Mouse (Mus musculus) midbrain, embryonic 10.5 days (tissue): ENCODE measurements at regions not wholly inside any gene's neighbourhood (a gene's known extent, or its start where the extent isn't known, plus 50 kb on each side); places are given as distances from the start of the nearest gene placed in this dataset.

Experiments
- DNase-seq: peaks from one replicate; pipeline ENCODE4 v3.0.0-alpha.2; 2017; ENCODE audit warnings: low spot score
- H3K27ac ChIP-seq: fragments of 300-500 bp; sonication (generic); replicated peaks from 2 replicates; pipeline ENCODE4 v1.5.1; 2016; ENCODE audit warnings: mild to moderate bottlenecking
- H3K27me3 ChIP-seq: fragments of 300-500 bp; sonication (generic); 2 replicates; pipeline ENCODE4 v1.6.1; 2016; ENCODE audit warnings: low read depth, mild to moderate bottlenecking; ENCODE audit not compliant: poor library complexity, severe bottlenecking
- H3K36me3 ChIP-seq: fragments of 300-500 bp; sonication (generic); 2 replicates; pipeline ENCODE4 v1.6.1; 2016; ENCODE audit warnings: mild to moderate bottlenecking, moderate library complexity
- H3K4me1 ChIP-seq: fragments of 300-500 bp; sonication (generic); 2 replicates; pipeline ENCODE4 v1.6.1; 2016
- H3K4me3 ChIP-seq: fragments of 300-500 bp; sonication (generic); 2 replicates; pipeline ENCODE4 v1.5.1; 2016; ENCODE audit warnings: mild to moderate bottlenecking, moderate library complexity
- H3K9me3 ChIP-seq: fragments of 300-500 bp; sonication (generic); replicated peaks from 2 replicates; pipeline ENCODE4 v1.6.1; 2016; ENCODE audit warnings: mild to moderate bottlenecking
- WGBS: fragments of 180-500 bp; shearing (Covaris S2); methylation state at CpG from one replicate; pipeline ENCODE4 v1.1.7; 2016; 5-methylcytosine and 5-hydroxymethylcytosine counted together

GRCm38 (mm10) chr6:88964071-88964470 lies 62.0 kb downstream of the Tpra1 start:
- peaks cover 81% of the 10 kb centered on the region for H3K4me1 ChIP-seq
- DNase-seq, result no peak
- H3K27ac ChIP-seq, result peak overlapping the region; percentile 46; the same call in 1 of the 2 replicates
- no peaks in the 10 kb centered on the region for H3K9me3 ChIP-seq
- WGBS, result 83% methylated on average over 7 of the region's 7 CpGs
- H3K27me3 ChIP-seq, result peaks cover 37% of the 10 kb centered on the region
- no peak overlapping the region for H3K4me3 ChIP-seq
- no peaks in the 10 kb centered on the region for H3K36me3 ChIP-seq

GRCm38 (mm10) chr6:88964911-88965310 lies 62.9 kb downstream of the Tpra1 start:
- Histone ChIP-seq H3K36me3 (no peaks in the 10 kb centered on the region), H3K27ac (peak overlapping the region; percentile 79), H3K4me3 (no peak overlapping the region), H3K27me3 (peaks cover 37% of the 10 kb centered on the region), H3K9me3 (no peaks in the 10 kb centered on the region), H3K4me1 (peaks cover 82% of the 10 kb centered on the region)
- no peak for DNase-seq
- WGBS, result 89% methylated on average over 6 of the region's 6 CpGs

- no peaks in the 10 kb centered on the region for H3K9me3 ChIP-seq
- H3K4me3 ChIP-seq, result peak overlapping the region; percentile 1; the same call in 1 of the 2 replicates
- H3K4me1 ChIP-seq, result peaks cover 82% of the 10 kb centered on the region
These were observed 63.5 kb downstream of the Tpra1 start for GRCm38 (mm10) chr6:88965361-88966226.

GRCm38 (mm10) chr6:88966501-88966900 lies 64.5 kb downstream of the Tpra1 start:
- Histone ChIP-seq H3K27me3 (peaks cover 30% of the 10 kb centered on the region), H3K36me3 (no peaks in the 10 kb centered on the region), H3K9me3 (no peaks in the 10 kb centered on the region), H3K27ac (peak overlapping the region; percentile 79; the same call in 1 of the 2 replicates), H3K4me3 (no peak overlapping the region), H3K4me1 (peaks cover 82% of the 10 kb centered on the region)
- 86% methylated on average over 4 of the region's 4 CpGs for WGBS
- DNase-seq, result no peak

More at GRCm38 (mm10) chr6:88965361-88966226, 63.5 kb downstream of the Tpra1 start:
- H3K36me3 ChIP-seq, result no peaks in the 10 kb centered on the region
- DNase-seq, result no peak
- peak overlapping the region; percentile 79 for H3K27ac ChIP-seq
- WGBS, result 48% methylated on average over 19 of the region's 19 CpGs
- H3K27me3 ChIP-seq, result peaks cover 37% of the 10 kb centered on the region

GRCm38 (mm10) chr6:88968842-88969241 lies 66.8 kb downstream of the Tpra1 start:
- DNase-seq, result no peak
- Histone ChIP-seq H3K27me3 (peaks cover 47% of the 10 kb centered on the region), H3K9me3 (no peaks in the 10 kb centered on the region), H3K4me1 (peaks cover 89% of the 10 kb centered on the region), H3K4me3 (no peak overlapping the region), H3K36me3 (no peaks in the 10 kb centered on the region), H3K27ac (peak overlapping the region; percentile 66)
- 40% methylated on average over 4 of the region's 4 CpGs for WGBS

GRCm38 (mm10) chr6:88971729-88972128 lies 69.7 kb downstream of the Tpra1 start:
- H3K4me3 ChIP-seq, result no peak overlapping the region
- H3K36me3 ChIP-seq, result no peaks in the 10 kb centered on the region
- no peaks in the 10 kb centered on the region for H3K9me3 ChIP-seq
- peak; percentile 55 for DNase-seq
- WGBS, result 8% methylated on average over 9 of the region's 9 CpGs
- H3K4me1 ChIP-seq, result peaks cover 95% of the 10 kb centered on the region
- H3K27ac ChIP-seq, result peak overlapping the region; percentile 66
- peaks cover 38% of the 10 kb centered on the region for H3K27me3 ChIP-seq

- no peaks in the 10 kb centered on the region for H3K9me3 ChIP-seq
- H3K27me3 ChIP-seq, result peaks cover 48% of the 10 kb centered on the region
- WGBS, result 18% methylated on average over 7 of the region's 7 CpGs
- peaks cover 100% of the 10 kb centered on the region for H3K4me1 ChIP-seq
- peak overlapping the region; percentile 72 for H3K27ac ChIP-seq
- no peak overlapping the region for H3K4me3 ChIP-seq
- DNase-seq, result no peak
- H3K36me3 ChIP-seq, result no peaks in the 10 kb centered on the region
These were observed 72.4 kb downstream of the Tpra1 start for GRCm38 (mm10) chr6:88974457-88974856.

- 7% methylated on average over 13 of the region's 13 CpGs for WGBS
- Histone ChIP-seq H3K27me3 (peaks cover 48% of the 10 kb centered on the region), H3K4me1 (peaks cover 100% of the 10 kb centered on the region), H3K27ac (peak overlapping the region; percentile 86), H3K9me3 (no peaks in the 10 kb centered on the region), H3K36me3 (no peaks in the 10 kb centered on the region), H3K4me3 (peak overlapping the region; percentile 33; the same call in 1 of the 2 replicates)
- DNase-seq, result peak; percentile 79
These were observed 74.5 kb downstream of the Tpra1 start for GRCm38 (mm10) chr6:88976581-88976980.

- peak overlapping the region; percentile 33; the same call in 1 of the 2 replicates for H3K4me3 ChIP-seq
- H3K4me1 ChIP-seq, result peaks cover 100% of the 10 kb centered on the region
- under 1% methylated on average over 8 of the region's 8 CpGs for WGBS
- H3K27ac ChIP-seq, result peak overlapping the region; percentile 86
- H3K36me3 ChIP-seq, result no peaks in the 10 kb centered on the region
- DNase-seq, result peak; percentile 78
- no peaks in the 10 kb centered on the region for H3K9me3 ChIP-seq
- peaks cover 46% of the 10 kb centered on the region for H3K27me3 ChIP-seq
These were observed 74.9 kb downstream of the Tpra1 start for GRCm38 (mm10) chr6:88976994-88977393.

GRCm38 (mm10) chr6:88978970-88979369 lies 76.9 kb downstream of the Tpra1 start:
- Histone ChIP-seq H3K27ac (peak overlapping the region; percentile 86), H3K4me1 (peaks cover 92% of the 10 kb centered on the region), H3K27me3 (peaks cover 36% of the 10 kb centered on the region), H3K36me3 (no peaks in the 10 kb centered on the region), H3K4me3 (no peak overlapping the region), H3K9me3 (no peaks in the 10 kb centered on the region)
- DNase-seq, result no peak
- WGBS, result 30% methylated on average over 4 of the region's 4 CpGs

- Histone ChIP-seq H3K4me1 (peaks cover 92% of the 10 kb centered on the region), H3K9me3 (no peaks in the 10 kb centered on the region), H3K27ac (peak overlapping the region; percentile 86), H3K4me3 (peak overlapping the region; percentile 16; the same call in 1 of the 2 replicates), H3K27me3 (peaks cover 31% of the 10 kb centered on the region), H3K36me3 (no peaks in the 10 kb centered on the region)
- peak; percentile 87 for DNase-seq
- WGBS, result 3% methylated on average over 8 of the region's 8 CpGs
These were observed 78.1 kb downstream of the Tpra1 start for GRCm38 (mm10) chr6:88980112-88980511.

- Histone ChIP-seq H3K9me3 (no peaks in the 10 kb centered on the region), H3K27me3 (peaks cover 31% of the 10 kb centered on the region), H3K4me1 (peaks cover 80% of the 10 kb centered on the region), H3K36me3 (no peaks in the 10 kb centered on the region), H3K4me3 (no peak overlapping the region), H3K27ac (peak overlapping the region; percentile 86)
- DNase-seq, result peak; percentile 68
- 3% methylated on average over 7 of the region's 7 CpGs for WGBS
These were observed 79.5 kb downstream of the Tpra1 start for GRCm38 (mm10) chr6:88981544-88981943.

GRCm38 (mm10) chr6:88984170-88984569 lies 82.1 kb downstream of the Tpra1 start:
- Histone ChIP-seq H3K27me3 (peaks cover 11% of the 10 kb centered on the region), H3K36me3 (no peaks in the 10 kb centered on the region), H3K4me3 (no peak overlapping the region), H3K9me3 (no peaks in the 10 kb centered on the region), H3K27ac (peak overlapping the region; percentile 58; the same call in 1 of the 2 replicates), H3K4me1 (peaks cover 54% of the 10 kb centered on the region)
- DNase-seq, result no peak
- 76% methylated on average over 4 of the region's 4 CpGs for WGBS
